Mouse (Mus musculus) thymus, postnatal 36 days (tissue): ENCODE measurements around the gene Mob3a.

Source experiments
- DNase-seq, 2 experiments: peaks; one replicate each; pipeline ENCODE4 v3.0.0; 2022; ENCODE audit warnings: mixed read lengths in 2 of 2

Gene Mob3a

GRCm38 (mm10) chr10:80701721-80702535, at the start of gene Mob3a, which contains the start of gene Izumo4:
Mob3a (minus strand) TSS chr10:80701977.
Izumo4 (plus strand) TSS chr10:80702184.
- DNase-seq = peak; percentile 97 to 100

GRCm38 (mm10) chr10:80751188-80751832, 49.5 kb upstream of the Mob3a start:
- DNase-seq = peak; percentile 6 to 25

- peak; percentile 37 to 39 for DNase-seq
Measured at GRCm38 (mm10) chr10:80748609-80749008, 46.8 kb upstream of the Mob3a start.

GRCm38 (mm10) chr10:80747410-80747809, 45.6 kb upstream of the Mob3a start:
- peak; percentile 69 to 74 for DNase-seq

- peak in 1 of 2 experiments; percentile 38 for DNase-seq
Measured at GRCm38 (mm10) chr10:80744262-80744661, 42.5 kb upstream of the Mob3a start.

- DNase-seq = peak; percentile 96 to 97
Measured at GRCm38 (mm10) chr10:80742180-80742978, 40.6 kb upstream of the Mob3a start, which contains the start of gene Ap3d1. Ap3d1 (minus strand) TSS chr10:80742264.

GRCm38 (mm10) chr10:80741634-80742179, 39.9 kb upstream of the Mob3a start:
- no peak for DNase-seq

GRCm38 (mm10) chr10:80741146-80741545, 39.4 kb upstream of the Mob3a start:
- no peak for DNase-seq

GRCm38 (mm10) chr10:80738657-80739056, 36.9 kb upstream of the Mob3a start:
- DNase-seq = no peak

GRCm38 (mm10) chr10:80736731-80737130, 35.0 kb upstream of the Mob3a start:
- no peak for DNase-seq

- no peak for DNase-seq
Measured at GRCm38 (mm10) chr10:80732611-80733101, 30.9 kb upstream of the Mob3a start.

- DNase-seq = no peak
Measured at GRCm38 (mm10) chr10:80727369-80728127, 25.8 kb upstream of the Mob3a start.

- DNase-seq = no peak
Measured at GRCm38 (mm10) chr10:80717281-80717680, 15.5 kb upstream of the Mob3a start.

- no peak for DNase-seq
Measured at GRCm38 (mm10) chr10:80710834-80711233, 9.1 kb upstream of the Mob3a start.

GRCm38 (mm10) chr10:80705479-80705878, 3.7 kb upstream of the Mob3a start:
- no peak for DNase-seq

GRCm38 (mm10) chr10:80705033-80705432, 3.3 kb upstream of the Mob3a start:
- DNase-seq = no peak

GRCm38 (mm10) chr10:80704418-80704817, 2.6 kb upstream of the Mob3a start:
- peak in 1 of 2 experiments; percentile 21 for DNase-seq

- peak in 1 of 2 experiments; percentile 38 for DNase-seq
Measured at GRCm38 (mm10) chr10:80703643-80704042, 1.9 kb upstream of the Mob3a start.

GRCm38 (mm10) chr10:80702536-80703390, 986 bp upstream of the Mob3a start:
- peak; percentile 89 to 92 for DNase-seq

GRCm38 (mm10) chr10:80700732-80701131, 1.0 kb downstream of the Mob3a start:
- peak; percentile 64 to 73 for DNase-seq

GRCm38 (mm10) chr10:80700038-80700504, 1.7 kb downstream of the Mob3a start:
- peak; percentile 26 to 46 for DNase-seq
